Comparison of ENCODE assay signal across 8 mouse cellular contexts in the genomic region with DNA sequence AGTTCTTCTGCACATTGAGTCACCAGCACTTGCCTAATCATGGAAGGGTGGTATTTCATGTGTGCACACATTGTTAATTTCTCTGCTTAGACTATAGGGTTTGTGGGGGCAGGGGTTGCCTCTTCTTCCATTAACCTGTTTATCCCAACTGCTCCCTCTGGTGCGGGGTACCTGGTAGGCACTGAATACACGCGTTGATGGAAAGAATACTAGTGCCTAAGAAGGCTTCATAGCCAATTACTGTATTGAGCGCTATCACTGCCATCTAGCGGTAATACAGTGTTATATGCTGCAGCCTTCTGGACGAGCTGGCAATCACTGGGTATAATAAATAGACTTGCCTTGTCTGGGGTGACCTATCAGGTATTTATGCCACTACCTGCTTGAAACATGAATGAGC.
DNase-seq lines count a peak whose midpoint lies in the region; ATAC-seq and TF ChIP-seq lines count a peak whose summit lies in the region.

No protein-coding gene starts in this region.

- peak; percentile 100 for TF ChIP-seq RAD21 in CH12.LX (IDR thresholded peaks at IDR 0.05; ENCODE audit: low read depth, low read length)

- in situ Hi-C loops in CH12.LX (cut with MboI; ENCODE audit: low pct_ligation_motif_present, low pct_unique_long_range_greater_than_20kb, low sequenced_read_pairs): loop anchor here (5.0 kb wide), 1 partner anchor 186 kb away; no protein-coding TSS in a partner anchor

- no peaks in the 10 kb centered on the region for H3K27me3 ChIP-seq in CH12.LX (replicated peaks)
- H3K27me3 ChIP-seq in forebrain, embryonic 10.5 days (ENCODE audit: poor library complexity, severe bottlenecking): no peaks in the 10 kb centered on the region
- no peaks in the 10 kb centered on the region for H3K27me3 ChIP-seq in heart, embryonic 14.5 days (ENCODE audit: control insufficient read depth, insufficient read depth, low read length)
- H3K27me3 ChIP-seq in kidney, postnatal 0 days (ENCODE audit: insufficient read depth, low read length): no peaks in the 10 kb centered on the region
- no peaks in the 10 kb centered on the region for H3K27me3 ChIP-seq in liver, embryonic 11.5 days (replicated peaks; ENCODE audit: control insufficient read depth, insufficient read depth, low read length)
- no peaks in the 10 kb centered on the region for H3K27me3 ChIP-seq in stomach, embryonic 16.5 days (ENCODE audit: control insufficient read depth, insufficient read depth, low read length)

- TF ChIP-seq CTCF in CH12.LX (conservative IDR thresholded peaks at IDR 0.05 in 1 of 2, IDR thresholded peaks at IDR 0.05 in 1 of 2; ENCODE audit: low read depth in 2 of 2, low read length in 2 of 2): peak; percentile 86 to 98
- TF ChIP-seq CTCF in brain, embryonic 14.5 days (IDR thresholded peaks at IDR 0.05; ENCODE audit: borderline replicate concordance, extremely low read depth, insufficient read depth, insufficient read length): peak; percentile 81; the same call in 1 of the 2 replicates
- peak; percentile 93 for TF ChIP-seq CTCF in kidney, postnatal 0 days (IDR thresholded peaks at IDR 0.05; ENCODE audit: low read depth)

- DNase-seq in CH12.LX (ENCODE audit: extremely low read depth): peak; percentile 92
- peak; percentile 96 for DNase-seq in brain, embryonic 14.5 days (ENCODE audit: low read depth)
- peak; percentile 59 for DNase-seq in forebrain, embryonic 10.5 days (ENCODE audit: extremely low spot score, low spot score)
- DNase-seq in kidney, postnatal 0 days (ENCODE audit: low spot score): peak; percentile 96
- DNase-seq in liver, embryonic 11.5 days (ENCODE audit: low spot score): peak; percentile 50
- peak; percentile 92 for DNase-seq in naive thymus-derived CD4-positive, alpha-beta T cell, adult 2 months (ENCODE audit: low read depth)

- no peak overlapping the region for H3K27ac ChIP-seq in CH12.LX (ENCODE audit: insufficient read depth, low read depth)
- peak overlapping the region; percentile 60; the same call in 1 of the 2 replicates for H3K27ac ChIP-seq in forebrain, embryonic 10.5 days
- no peak overlapping the region for H3K27ac ChIP-seq in heart, embryonic 14.5 days (replicated peaks in 1 of 2; ENCODE audit: control insufficient read depth in 1 of 2, insufficient read depth in 1 of 2, low read depth in 2 of 2, low read length in 2 of 2)
- H3K27ac ChIP-seq in kidney, postnatal 0 days: no peak overlapping the region
- H3K27ac ChIP-seq in liver, embryonic 11.5 days (ENCODE audit: low read depth, low read length): no peak overlapping the region
- no peak overlapping the region for H3K27ac ChIP-seq in stomach, embryonic 16.5 days (ENCODE audit: low read length)

- TF ChIP-seq POLR2A in CH12.LX (IDR thresholded peaks at IDR 0.05; ENCODE audit: low read depth, low read length): peak; percentile 35; the same call in 1 of the 2 replicates
- no peak for TF ChIP-seq POLR2A in brain, embryonic 14.5 days (IDR thresholded peaks at IDR 0.05; ENCODE audit: borderline replicate concordance, extremely low read depth, insufficient read depth, insufficient read length, poor library complexity, severe bottlenecking)

- TF ChIP-seq EP300 in CH12.LX (IDR thresholded peaks at IDR 0.05; ENCODE audit: low read length): 0 out of 2 replicates have a peak, but pooled peaks have one; percentile 17

- H3K9me3 ChIP-seq in CH12.LX (replicated peaks; ENCODE audit: low read length): peaks cover 4% of the 10 kb centered on the region
- H3K9me3 ChIP-seq in forebrain, embryonic 10.5 days: peaks cover 13% of the 10 kb centered on the region; the same call in 1 of the 2 replicates
- 0 out of 2 replicates have a peak, but pooled peaks cover 5% of the 10 kb centered on the region for H3K9me3 ChIP-seq in heart, embryonic 14.5 days (ENCODE audit: control insufficient read depth, low read length)
- H3K9me3 ChIP-seq in kidney, postnatal 0 days (replicated peaks; ENCODE audit: low read length): no peaks in the 10 kb centered on the region
- no peaks in the 10 kb centered on the region for H3K9me3 ChIP-seq in liver, embryonic 11.5 days (ENCODE audit: control insufficient read depth, low read length)
- no peaks in the 10 kb centered on the region for H3K9me3 ChIP-seq in stomach, embryonic 16.5 days (replicated peaks; ENCODE audit: control insufficient read depth, low read length)

- dilution Hi-C loops in CH12.LX (cut with MboI; ENCODE audit: extremely low pct_ligation_motif_present, extremely low pct_unique_long_range_greater_than_20kb, low sequenced_read_pairs): no loop called here

- H3K79me2 ChIP-seq in CH12.LX (replicated peaks; ENCODE audit: control insufficient read depth, extremely low read depth, insufficient read depth, poor library complexity, severe bottlenecking): no peaks in the 10 kb centered on the region

- H3K36me3 ChIP-seq in CH12.LX (replicated peaks in 1 of 2; ENCODE audit: control insufficient read depth in 1 of 2, insufficient read depth in 1 of 2, low read length in 1 of 2): no peaks in the 10 kb centered on the region
- no peaks in the 10 kb centered on the region for H3K36me3 ChIP-seq in forebrain, embryonic 10.5 days (replicated peaks)
- no peaks in the 10 kb centered on the region for H3K36me3 ChIP-seq in heart, embryonic 14.5 days (ENCODE audit: control insufficient read depth, insufficient read depth, low read length)
- H3K36me3 ChIP-seq in kidney, postnatal 0 days (ENCODE audit: insufficient read depth, low read length): no peaks in the 10 kb centered on the region
- H3K36me3 ChIP-seq in liver, embryonic 11.5 days (ENCODE audit: control insufficient read depth, insufficient read depth, low read length): no peaks in the 10 kb centered on the region
- H3K36me3 ChIP-seq in stomach, embryonic 16.5 days (ENCODE audit: control insufficient read depth, insufficient read depth, low read length): no peaks in the 10 kb centered on the region

- 2% methylated on average over 6 of the region's 6 CpGs for WGBS in forebrain, embryonic 10.5 days
- WGBS in heart, embryonic 14.5 days: under 1% methylated on average over 6 of the region's 6 CpGs
- WGBS in kidney, postnatal 0 days: 1% methylated on average over 6 of the region's 6 CpGs
- WGBS in liver, embryonic 11.5 days: under 1% methylated on average over 6 of the region's 6 CpGs
- under 1% methylated on average over 6 of the region's 6 CpGs for WGBS in stomach, embryonic 16.5 days

- no peak overlapping the region for H3K9ac ChIP-seq in CH12.LX (ENCODE audit: insufficient read depth, low read depth)
- no peak overlapping the region for H3K9ac ChIP-seq in heart, embryonic 14.5 days (ENCODE audit: low read length)
- H3K9ac ChIP-seq in kidney, postnatal 0 days (ENCODE audit: low read depth, low read length): no peak overlapping the region
- H3K9ac ChIP-seq in liver, embryonic 11.5 days (ENCODE audit: low read depth, low read length): no peak overlapping the region
- no peak overlapping the region for H3K9ac ChIP-seq in stomach, embryonic 16.5 days (ENCODE audit: low read length)

- H3K4me2 ChIP-seq in CH12.LX (ENCODE audit: insufficient read depth, low read depth, poor library complexity, severe bottlenecking): peak overlapping the region; percentile 17; the same call in 1 of the 2 replicates
- no peak overlapping the region for H3K4me2 ChIP-seq in heart, embryonic 14.5 days (ENCODE audit: low read length)
- no peak overlapping the region for H3K4me2 ChIP-seq in kidney, postnatal 0 days (ENCODE audit: low read length)
- no peak overlapping the region for H3K4me2 ChIP-seq in liver, embryonic 11.5 days
- H3K4me2 ChIP-seq in stomach, embryonic 16.5 days (ENCODE audit: low read depth, low read length): no peak overlapping the region

- H3K4me1 ChIP-seq in CH12.LX (ENCODE audit: control insufficient read depth in 1 of 2, insufficient read depth in 2 of 2): peaks cover 0 to 9% of the 10 kb centered on the region in 2 experiments; a peak in 2 of 4 replicates
- peaks cover 24% of the 10 kb centered on the region for H3K4me1 ChIP-seq in forebrain, embryonic 10.5 days
- no peaks in the 10 kb centered on the region for H3K4me1 ChIP-seq in heart, embryonic 14.5 days (ENCODE audit: control insufficient read depth in 2 of 2, insufficient read depth in 2 of 2, low read length in 2 of 2)
- peaks cover 10% of the 10 kb centered on the region; the same call in 1 of the 2 replicates for H3K4me1 ChIP-seq in kidney, postnatal 0 days (replicated peaks; ENCODE audit: insufficient read depth, low read length)
- H3K4me1 ChIP-seq in liver, embryonic 11.5 days (replicated peaks; ENCODE audit: control insufficient read depth, insufficient read depth, low read length): peaks cover 6% of the 10 kb centered on the region; the same call in 1 of the 2 replicates
- no peaks in the 10 kb centered on the region for H3K4me1 ChIP-seq in stomach, embryonic 16.5 days (ENCODE audit: control insufficient read depth, insufficient read depth, low read length)

- no peak overlapping the region for H3K4me3 ChIP-seq in CH12.LX (replicated peaks in 1 of 3; ENCODE audit: low read depth in 2 of 3, low read length in 2 of 3, poor library complexity in 1 of 3)
- 0 out of 2 replicates have a peak overlapping the region, but pooled peaks have one; percentile 16 for H3K4me3 ChIP-seq in forebrain, embryonic 10.5 days
- no peak overlapping the region for H3K4me3 ChIP-seq in heart, embryonic 14.5 days (ENCODE audit: control insufficient read depth in 1 of 2, insufficient read depth in 1 of 2, low read depth in 1 of 2, low read length in 2 of 2)
- no peak overlapping the region for H3K4me3 ChIP-seq in kidney, postnatal 0 days (replicated peaks; ENCODE audit: low read depth, low read length)
- no peak overlapping the region for H3K4me3 ChIP-seq in liver, embryonic 11.5 days (ENCODE audit: low read depth, low read length)
- no peak overlapping the region for H3K4me3 ChIP-seq in stomach, embryonic 16.5 days (replicated peaks; ENCODE audit: low read length)

- ATAC-seq in heart, embryonic 14.5 days (ENCODE audit: insufficient number of reproducible peaks, insufficient read depth, low FRiP score, low read depth): peak; percentile 67
- ATAC-seq in kidney, postnatal 0 days (replicated peaks; ENCODE audit: low FRiP score, low read depth): peak; percentile 84
- ATAC-seq in liver, embryonic 11.5 days (replicated peaks; ENCODE audit: low FRiP score): peak; percentile 71
- peak; percentile 75 for ATAC-seq in stomach, embryonic 16.5 days (ENCODE audit: insufficient read depth, low FRiP score)

TF ChIP-seq in CH12.LX, 34 proteins besides CTCF, POLR2A, EP300 and RAD21 (continues in another document):
- TF ChIP-seq E2F4 (IDR thresholded peaks at IDR 0.05; ENCODE audit: insufficient replicate concordance, low read depth, low read length) (0 out of 2 replicates have a peak, but pooled peaks have one; percentile 74), JUN (IDR thresholded peaks at IDR 0.05; ENCODE audit: insufficient read depth, low read depth, low read length) (0 out of 2 replicates have a peak, but pooled peaks have one; percentile 19), ZKSCAN1 (IDR thresholded peaks at IDR 0.05; ENCODE audit: borderline replicate concordance, low read depth, low read length) (no peak), GABPA (IDR thresholded peaks at IDR 0.05; ENCODE audit: insufficient replicate concordance, low read depth, low read length) (no peak), ZC3H11A (IDR thresholded peaks at IDR 0.05; ENCODE audit: low read depth, low read length) (peak; percentile 96), MXI1 (IDR thresholded peaks at IDR 0.05; ENCODE audit: low read depth, low read length) (peak; percentile 74; the same call in 1 of the 2 replicates), ETS1 (conservative IDR thresholded peaks at IDR 0.05; ENCODE audit: low read depth, low read length) (no peak)
